Mouse (Mus musculus) T-cell, adult 66 days (primary cell): ENCODE results near the gene Ctf1. TPM values are rescaled to one million over a fixed set of nuclear protein-coding genes. Genes with fewer than 3 reads are reported as not detected.

Experiments used
- total RNA-seq, 2 experiments: library from RNA; stranded (reverse); gene quantifications; 3 replicates in 1 of 2; 4 replicates in 1 of 2; pipeline ENCODE4 v1.2.4; 2023

Ctf1 gene
- total RNA-seq: not detected

GRCm38 (mm10) chr7:127712461-127713385 is at the start of gene Ctf1:
Ctf1 (plus strand) TSS chr7:127712736.

GRCm38 (mm10) chr7:127708207-127709078 is 4.1 kb upstream of the Ctf1 start, which contains the start of gene Bcl7c:
Bcl7c (minus strand) TSS chr7:127708933.

GRCm38 (mm10) chr7:127732066-127732465 is 19.5 kb downstream of the Ctf1 start, which contains the start of gene Ctf2:
Ctf2 (minus strand) TSS chr7:127732166.

GRCm38 (mm10) chr7:127744366-127745045 is 32.0 kb downstream of the Ctf1 start, which contains the start of gene Fbxl19:
Fbxl19 (plus strand) TSS chr7:127744543.

Other genes with a start within 250 kb of the Ctf1 start
- gene Fbrs, start 233.5 kb upstream of the Ctf1 start, total RNA-seq: 100 to 1,000 TPM; 186 to 198 TPM
- gene Srcap, start 200.8 kb upstream of the Ctf1 start, total RNA-seq: 100 to 1,000 TPM; 216 to 217 TPM
- 10 to 100 TPM; 46.2 to 57.0 TPM for gene Gm42715, start 193.2 kb upstream of the Ctf1 start, total RNA-seq
- gene Tmem265, start 151.3 kb upstream of the Ctf1 start, total RNA-seq: 10 to 100 TPM in 1 of 2 experiments, not detected in 1; 15.2 TPM
- gene Phkg2, start 139.4 kb upstream of the Ctf1 start, total RNA-seq: 100 to 1,000 TPM; 164 to 168 TPM
- gene Ccdc189, start 124.1 kb upstream of the Ctf1 start, total RNA-seq: not detected
- 100 to 1,000 TPM; 139 to 146 TPM for gene Rnf40, start 124.0 kb upstream of the Ctf1 start, total RNA-seq
- 1 to 10 TPM; 1.9 to 2.7 TPM for gene Zfp629, start 96.9 kb upstream of the Ctf1 start, total RNA-seq
- 10 to 100 TPM; 32.3 to 36.4 TPM for gene Bcl7c, start 3.8 kb upstream of the Ctf1 start, total RNA-seq
- gene Ctf2, start 19.4 kb downstream of the Ctf1 start, total RNA-seq: not detected
- 10 to 100 TPM in 1 of 2 experiments, 1 to 10 TPM in 1; 6.8 to 11.5 TPM for gene Fbxl19, start 31.8 kb downstream of the Ctf1 start, total RNA-seq
- gene Orai3, start 57.1 kb downstream of the Ctf1 start, total RNA-seq: 10 to 100 TPM; 13.5 to 17.7 TPM
- gene Setd1a, start 63.9 kb downstream of the Ctf1 start, total RNA-seq: 10 to 100 TPM; 79.5 to 80.7 TPM
- gene Gm49388, start 72.9 kb downstream of the Ctf1 start, total RNA-seq: not detected
- gene Hsd3b7, start 87.9 kb downstream of the Ctf1 start, total RNA-seq: 1 to 10 TPM; 4.7 to 7.1 TPM
- gene Stx4a, start 111.6 kb downstream of the Ctf1 start, total RNA-seq: 100 to 1,000 TPM; 144 to 145 TPM
- not detected for gene Stx1b, start 111.8 kb downstream of the Ctf1 start, total RNA-seq
- gene Zfp646, start 163.5 kb downstream of the Ctf1 start, total RNA-seq: 100 to 1,000 TPM in 1 of 2 experiments, 10 to 100 TPM in 1; 99.7 to 102 TPM
- gene Zfp668, start 164.1 kb downstream of the Ctf1 start, total RNA-seq: 10 to 100 TPM; 24.2 to 27.3 TPM
- gene Prss53, start 178.2 kb downstream of the Ctf1 start, total RNA-seq: under 1 TPM; 0.53 to 0.76 TPM
- not detected for gene Gm21974, start 182.7 kb downstream of the Ctf1 start, total RNA-seq
- 10 to 100 TPM; 12.4 to 16.7 TPM for gene Vkorc1, start 182.9 kb downstream of the Ctf1 start, total RNA-seq
- 10 to 100 TPM; 24.6 to 33.4 TPM for gene Bckdk, start 191.3 kb downstream of the Ctf1 start, total RNA-seq
- 10 to 100 TPM; 41.0 to 43.8 TPM for gene Kat8, start 199.8 kb downstream of the Ctf1 start, total RNA-seq
- not detected for gene Prss8, start 217.4 kb downstream of the Ctf1 start, total RNA-seq
- 1 to 10 TPM in 1 of 2 experiments, under 1 TPM in 1; 0.74 to 1.5 TPM for gene Prss36, start 234.0 kb downstream of the Ctf1 start, total RNA-seq